Mouse (Mus musculus): ENCODE results near the gene Islr2.

- TF ChIP-seq CTCF (IDR thresholded peaks at IDR 0.05; ENCODE audit: low read depth, low read length) (no peak), POLR2A (IDR thresholded peaks at IDR 0.05; ENCODE audit: insufficient read depth, low read length) (no peak), EP300 (IDR thresholded peaks at IDR 0.05; ENCODE audit: insufficient read depth, low read depth, low read length) (no peak)
Measured at GRCm38 (mm10) chr9:58153095-58153494, 51.0 kb downstream of the Islr2 start.
